ENCODE assay signal across 7 mouse cellular contexts in genomic region chr5:93127722-93128121, GRCm38 (mm10). TPM values are rescaled to one million over a fixed set of nuclear protein-coding genes. Genes with fewer than 3 reads are reported as not detected.
DNase-seq lines count a peak whose midpoint lies in the region; ATAC-seq and TF ChIP-seq lines count a peak whose summit lies in the region.

No protein-coding gene starts in this region.

- H3K4me2 ChIP-seq in lung, embryonic 14.5 days: no peak overlapping the region
- H3K4me2 ChIP-seq in forebrain, embryonic 15.5 days (replicated peaks): no peak overlapping the region
- 0 out of 2 replicates have a peak overlapping the region, but pooled peaks have one; percentile 6 for H3K4me2 ChIP-seq in kidney, embryonic 16.5 days (replicated peaks; ENCODE audit: low read depth, low read length)
- no peak overlapping the region for H3K4me2 ChIP-seq in midbrain, embryonic 15.5 days

- no peaks in the 10 kb centered on the region for H3K36me3 ChIP-seq in lung, embryonic 14.5 days (ENCODE audit: insufficient read depth)
- no peaks in the 10 kb centered on the region for H3K36me3 ChIP-seq in forebrain, embryonic 15.5 days
- H3K36me3 ChIP-seq in kidney, embryonic 16.5 days (ENCODE audit: insufficient read depth, low read length): no peaks in the 10 kb centered on the region
- H3K36me3 ChIP-seq in midbrain, embryonic 15.5 days (replicated peaks): no peaks in the 10 kb centered on the region
- no peaks in the 10 kb centered on the region for H3K36me3 ChIP-seq in thymus, adult 2 months (ENCODE audit: control insufficient read depth, insufficient read depth, low read length)

- H3K9me3 ChIP-seq in lung, embryonic 14.5 days (ENCODE audit: low read depth, low read length): no peaks in the 10 kb centered on the region
- no peaks in the 10 kb centered on the region for H3K9me3 ChIP-seq in forebrain, embryonic 15.5 days
- H3K9me3 ChIP-seq in kidney, embryonic 16.5 days (ENCODE audit: low read length): no peaks in the 10 kb centered on the region
- H3K9me3 ChIP-seq in midbrain, embryonic 15.5 days: no peaks in the 10 kb centered on the region

- WGBS in lung, embryonic 14.5 days: 24% methylated on average over 3 of the region's 3 CpGs
- 11% methylated on average over 3 of the region's 3 CpGs for WGBS in lung, adult 2 months
- WGBS in forebrain, embryonic 15.5 days: 8% methylated on average over 3 of the region's 3 CpGs
- WGBS in kidney, embryonic 16.5 days: 15% methylated on average over 3 of the region's 3 CpGs
- 6% methylated on average over 3 of the region's 3 CpGs for WGBS in midbrain, embryonic 15.5 days
- WGBS in thymus, adult 2 months: 44% methylated on average over 3 of the region's 3 CpGs

- peak overlapping the region; percentile 42; the same call in 1 of the 2 replicates for H3K27ac ChIP-seq in lung, embryonic 14.5 days (ENCODE audit: low read depth)
- H3K27ac ChIP-seq in forebrain, embryonic 15.5 days (replicated peaks): peak overlapping the region; percentile 57
- H3K27ac ChIP-seq in kidney, embryonic 16.5 days (ENCODE audit: low read length): peak overlapping the region; percentile 96
- H3K27ac ChIP-seq in midbrain, embryonic 15.5 days: peak overlapping the region; percentile 74
- H3K27ac ChIP-seq in thymus, adult 2 months (ENCODE audit: control insufficient read depth, insufficient read depth, low read length): no peak overlapping the region

- TF ChIP-seq POLR2A in lung, adult 2 months (IDR thresholded peaks at IDR 0.05; ENCODE audit: borderline replicate concordance, extremely low read depth, low read depth, low read length): no peak
- no peak for TF ChIP-seq POLR2A in thymus, adult 2 months (IDR thresholded peaks at IDR 0.05; ENCODE audit: control insufficient read depth, extremely low read depth, insufficient read depth, low read length, poor library complexity)

- ATAC-seq in lung, embryonic 14.5 days (ENCODE audit: insufficient read depth): 0 out of 2 replicates have a peak, but pooled peaks have one; percentile 15
- ATAC-seq in forebrain, embryonic 15.5 days (replicated peaks): peak; percentile 25
- ATAC-seq in kidney, embryonic 16.5 days (ENCODE audit: low FRiP score, low TSS enrichment): peak; percentile 44
- ATAC-seq in midbrain, embryonic 15.5 days (replicated peaks): peak; percentile 16; the same call in 1 of the 2 replicates

- H3K4me1 ChIP-seq in lung, embryonic 14.5 days (ENCODE audit: insufficient read depth): peaks cover 54% of the 10 kb centered on the region
- peaks cover 23% of the 10 kb centered on the region for H3K4me1 ChIP-seq in lung, adult 2 months (ENCODE audit: control insufficient read depth, insufficient read depth, low read length)
- peaks cover 73% of the 10 kb centered on the region for H3K4me1 ChIP-seq in forebrain, embryonic 15.5 days
- H3K4me1 ChIP-seq in kidney, embryonic 16.5 days (ENCODE audit: insufficient read depth, low read length): peaks cover 84% of the 10 kb centered on the region
- H3K4me1 ChIP-seq in midbrain, embryonic 15.5 days: peaks cover 53% of the 10 kb centered on the region
- peaks cover 9% of the 10 kb centered on the region; the same call in 1 of the 2 replicates for H3K4me1 ChIP-seq in thymus, adult 2 months (replicated peaks; ENCODE audit: control insufficient read depth, insufficient read depth, low read length)

- no peaks in the 10 kb centered on the region for H3K27me3 ChIP-seq in lung, embryonic 14.5 days (ENCODE audit: insufficient read depth, low read length)
- no peaks in the 10 kb centered on the region for H3K27me3 ChIP-seq in forebrain, embryonic 15.5 days
- no peaks in the 10 kb centered on the region for H3K27me3 ChIP-seq in kidney, embryonic 16.5 days (ENCODE audit: insufficient read depth, low read length)
- H3K27me3 ChIP-seq in midbrain, embryonic 15.5 days (replicated peaks): no peaks in the 10 kb centered on the region
- no peaks in the 10 kb centered on the region for H3K27me3 ChIP-seq in thymus, adult 2 months (ENCODE audit: control insufficient read depth, insufficient read depth, low read length)

- no peak overlapping the region for H3K9ac ChIP-seq in lung, embryonic 14.5 days
- no peak overlapping the region for H3K9ac ChIP-seq in forebrain, embryonic 15.5 days (replicated peaks)
- no peak overlapping the region for H3K9ac ChIP-seq in kidney, embryonic 16.5 days (replicated peaks; ENCODE audit: low read length)
- no peak overlapping the region for H3K9ac ChIP-seq in midbrain, embryonic 15.5 days

- TF ChIP-seq CTCF in lung, embryonic 14.5 days (IDR thresholded peaks at IDR 0.05; ENCODE audit: low read depth): no peak
- TF ChIP-seq CTCF in lung, adult 2 months (IDR thresholded peaks at IDR 0.05; ENCODE audit: insufficient read depth, low read length): no peak
- TF ChIP-seq CTCF in thymus, adult 2 months (IDR thresholded peaks at IDR 0.05; ENCODE audit: borderline replicate concordance, control insufficient read depth, extremely low read depth, insufficient read depth, low read length, poor library complexity): no peak

- H3K4me3 ChIP-seq in lung, embryonic 14.5 days (ENCODE audit: low read depth, low read length): no peak overlapping the region
- no peak overlapping the region for H3K4me3 ChIP-seq in lung, adult 2 months (replicated peaks; ENCODE audit: extremely low read depth, low read depth, low read length)
- H3K4me3 ChIP-seq in forebrain, embryonic 15.5 days: no peak overlapping the region
- no peak overlapping the region for H3K4me3 ChIP-seq in kidney, embryonic 16.5 days (ENCODE audit: low read length)
- H3K4me3 ChIP-seq in midbrain, embryonic 15.5 days: no peak overlapping the region
- H3K4me3 ChIP-seq in thymus, adult 2 months (ENCODE audit: control insufficient read depth, insufficient read depth, low read length): no peak overlapping the region

- DNase-seq in lung, embryonic 14.5 days: peak; percentile 84
- DNase-seq in lung, adult 2 months: no peak
- DNase-seq in ZHBTc4 (ENCODE audit: low read depth, low spot score): peak; percentile 91
- no peak for DNase-seq in thymus, adult 2 months

RNA-seq across cellular contexts. Expression of gene Sept11, which starts 34.5 kb away (rescaled TPM):
- 184 and 186 TPM in 2 replicates for polyA plus RNA-seq in lung, embryonic 14.5 days (2014; fragmentation: Nextera tagmentation; extraction: Ambion mirVana)
- 32.8 and 46.8 TPM in 2 replicates for polyA plus RNA-seq in lung, adult 2 months (2012; rRNA removed)
- 174 and 180 TPM in 2 replicates for polyA plus RNA-seq in forebrain, embryonic 15.5 days (2015; fragmentation: Nextera tagmentation; extraction: Ambion mirVana)
- polyA plus RNA-seq in kidney, embryonic 16.5 days (2015; fragmentation: Nextera tagmentation; extraction: Ambion mirVana): 216 and 232 TPM in 2 replicates
- 148 TPM in 2 replicates for polyA plus RNA-seq in midbrain, embryonic 15.5 days (2015; fragmentation: Nextera tagmentation; extraction: Ambion mirVana)
- 39.0 and 48.9 TPM in 2 replicates for polyA plus RNA-seq in thymus, adult 2 months (2012; rRNA removed)

Comparison
In these comparisons a context has a peak if more than half of its experiments do, and no peak if none do; other contexts are left out.
1. DNase-seq: peak in lung, embryonic 14.5 days (single experiment) and ZHBTc4 (single experiment); none in lung, adult 2 months (single experiment) and thymus, adult 2 months (single experiment).
2. Peak in every context shown above with its lines, with median percentiles within 50 percentile points of each other: ATAC-seq.